Mouse (Mus musculus) hindbrain, postnatal 0 days (tissue): ENCODE results near the gene Prkag1. TPM values are rescaled to one million over a fixed set of nuclear protein-coding genes. Genes with fewer than 3 reads are reported as not detected.

Source experiments
- ATAC-seq: fragments of 200-750 bp; cut with Nextera tagmentation; 2 replicates; pipeline ENCODE4 v1.8.0; 2017; ENCODE audit warnings: mild to moderate bottlenecking, moderate TSS enrichment, moderate library complexity
- DNase-seq: peaks from one replicate; pipeline ENCODE4 v3.0.0-alpha.2; 2015; ENCODE audit warnings: low spot score
- H3K27ac ChIP-seq: fragments of 300-500 bp; sonication (generic); 2 replicates; pipeline ENCODE4 v1.5.1; 2014; ENCODE audit warnings: mild to moderate bottlenecking
- H3K27me3 ChIP-seq: fragments of 300-500 bp; sonication (generic); 2 replicates; pipeline ENCODE4 v1.6.1; 2014; ENCODE audit warnings: low read length, mixed read lengths; ENCODE audit not compliant: insufficient read depth
- H3K36me3 ChIP-seq: fragments of 300-500 bp; sonication (generic); 2 replicates; pipeline ENCODE4 v1.6.1; 2014; ENCODE audit warnings: low read length, mixed read lengths; ENCODE audit not compliant: insufficient read depth
- H3K4me1 ChIP-seq: fragments of 300-500 bp; sonication (generic); 2 replicates; pipeline ENCODE4 v1.6.1; 2014; ENCODE audit warnings: antibody characterized with exemption, low read length, mixed read lengths; ENCODE audit not compliant: insufficient read depth
- H3K4me2 ChIP-seq: fragments of 300-500 bp; sonication (generic); 2 replicates; pipeline ENCODE4 v1.6.1; 2014; ENCODE audit warnings: low read depth, mild to moderate bottlenecking, low read length, moderate library complexity, mixed read lengths
- H3K4me3 ChIP-seq: fragments of 300-500 bp; sonication (generic); 2 replicates; pipeline ENCODE4 v1.5.1; 2014; ENCODE audit warnings: low read length
- H3K9ac ChIP-seq: fragments of 300-500 bp; sonication (generic); replicated peaks from 2 replicates; pipeline ENCODE4 v1.6.1; 2014; ENCODE audit warnings: mild to moderate bottlenecking, low read length, moderate library complexity, mixed read lengths
- H3K9me3 ChIP-seq: fragments of 300-500 bp; sonication (generic); 2 replicates; pipeline ENCODE4 v1.6.1; 2016; ENCODE audit warnings: low read length, mixed read lengths
- CTCF ChIP-seq: IDR thresholded peaks from 2 replicates; pipeline ENCODE4 v1.5.1; 2016; ENCODE audit warnings: antibody characterized with exemption, control low read depth, low read depth
- WGBS: fragments of 180-500 bp; shearing (Covaris S2); extraction: QIAGEN DNeasy Blood & Tissue Kit; methylation state at CpG from one replicate; pipeline ENCODE4 v1.1.7; 2014; 5-methylcytosine and 5-hydroxymethylcytosine counted together
- polyA plus RNA-seq: library from polyadenylated mRNA; unstranded; fragments of >200 nt; fragmentation: Nextera tagmentation; extraction: Ambion mirVana; gene quantifications from 2 replicates; pipeline ENCODE4 v1.2.1, GENCODE M21; 2015
- total RNA-seq: library from RNA; depleted of rRNA; stranded (reverse); fragments of >200 nt; gene quantifications from 2 replicates; pipeline ENCODE4 v1.2.3, GENCODE M21; 2014

Prkag1 gene
- total and polyA plus RNA-seq, 2 experiments from 2014 or later, result 61.1 to 99.4 TPM

GRCm38 (mm10) chr15:98852733-98853132 lies 21.4 kb upstream of the Prkag1 start:
- Histone ChIP-seq H3K9me3 (no peaks in the 10 kb centered on the region), H3K27me3 (no peaks in the 10 kb centered on the region), H3K27ac (no peak overlapping the region), H3K4me1 (no peaks in the 10 kb centered on the region), H3K9ac (no peak overlapping the region), H3K36me3 (peaks cover 93% of the 10 kb centered on the region), H3K4me3 (no peak overlapping the region), H3K4me2 (no peak overlapping the region)
- DNase-seq (no peak), ATAC-seq (no peak)
- no peak for TF ChIP-seq CTCF
- WGBS, result 94% methylated on average over 9 of the region's 9 CpGs

GRCm38 (mm10) chr15:98852071-98852470 lies 20.8 kb upstream of the Prkag1 start:
- no peaks in the 10 kb centered on the region for H3K9me3 ChIP-seq
- no peak overlapping the region for H3K27ac ChIP-seq
- H3K9ac ChIP-seq, result no peak overlapping the region
- H3K4me3 ChIP-seq, result no peak overlapping the region
- H3K36me3 ChIP-seq, result peaks cover 93% of the 10 kb centered on the region
- no peaks in the 10 kb centered on the region for H3K4me1 ChIP-seq
- 96% methylated on average over 9 of the region's 9 CpGs for WGBS
- no peak overlapping the region for H3K4me2 ChIP-seq
- no peak for ATAC-seq
- H3K27me3 ChIP-seq, result no peaks in the 10 kb centered on the region
- no peak for TF ChIP-seq CTCF
- DNase-seq, result no peak

- H3K9ac ChIP-seq, result no peak overlapping the region
- H3K36me3 ChIP-seq, result peaks cover 93% of the 10 kb centered on the region
- H3K9me3 ChIP-seq, result no peaks in the 10 kb centered on the region
- H3K27me3 ChIP-seq, result no peaks in the 10 kb centered on the region
- DNase-seq, result no peak
- H3K4me1 ChIP-seq, result no peaks in the 10 kb centered on the region
- H3K27ac ChIP-seq, result no peak overlapping the region
- TF ChIP-seq CTCF, result no peak
- no peak overlapping the region for H3K4me2 ChIP-seq
- ATAC-seq, result no peak
- H3K4me3 ChIP-seq, result no peak overlapping the region
- WGBS, result 89% methylated on average over 21 of the region's 21 CpGs
Observed at GRCm38 (mm10) chr15:98851229-98851818, 20.0 kb upstream of the Prkag1 start.

GRCm38 (mm10) chr15:98850668-98851067 lies 19.3 kb upstream of the Prkag1 start:
- H3K36me3 ChIP-seq, result peaks cover 95% of the 10 kb centered on the region
- no peak overlapping the region for H3K9ac ChIP-seq
- H3K9me3 ChIP-seq, result no peaks in the 10 kb centered on the region
- H3K27me3 ChIP-seq, result no peaks in the 10 kb centered on the region
- no peaks in the 10 kb centered on the region for H3K4me1 ChIP-seq
- H3K4me3 ChIP-seq, result no peak overlapping the region
- DNase-seq, result no peak
- WGBS, result 89% methylated on average over 14 of the region's 14 CpGs
- no peak for TF ChIP-seq CTCF
- no peak for ATAC-seq
- H3K27ac ChIP-seq, result no peak overlapping the region
- H3K4me2 ChIP-seq, result no peak overlapping the region

- DNase-seq (no peak), ATAC-seq (no peak)
- Histone ChIP-seq H3K36me3 (peaks cover 95% of the 10 kb centered on the region), H3K4me1 (no peaks in the 10 kb centered on the region), H3K4me3 (no peak overlapping the region), H3K27me3 (no peaks in the 10 kb centered on the region), H3K9ac (no peak overlapping the region), H3K27ac (no peak overlapping the region), H3K4me2 (no peak overlapping the region), H3K9me3 (no peaks in the 10 kb centered on the region)
- 87% methylated on average over 16 of the region's 16 CpGs for WGBS
- no peak for TF ChIP-seq CTCF
Observed at GRCm38 (mm10) chr15:98849956-98850600, 18.8 kb upstream of the Prkag1 start.

GRCm38 (mm10) chr15:98849165-98849564 lies 17.8 kb upstream of the Prkag1 start:
- Histone ChIP-seq H3K4me2 (no peak overlapping the region), H3K4me3 (no peak overlapping the region), H3K36me3 (peaks cover 95% of the 10 kb centered on the region), H3K9ac (0 out of 2 replicates have a peak overlapping the region, but pooled peaks have one; percentile 21), H3K27me3 (no peaks in the 10 kb centered on the region), H3K9me3 (no peaks in the 10 kb centered on the region), H3K27ac (no peak overlapping the region), H3K4me1 (no peaks in the 10 kb centered on the region)
- TF ChIP-seq CTCF, result no peak
- DNase-seq (no peak), ATAC-seq (no peak)
- 94% methylated on average over 11 of the region's 11 CpGs for WGBS

GRCm38 (mm10) chr15:98846140-98846539 lies 14.8 kb upstream of the Prkag1 start:
- H3K27me3 ChIP-seq, result no peaks in the 10 kb centered on the region
- H3K9ac ChIP-seq, result no peak overlapping the region
- H3K4me1 ChIP-seq, result no peaks in the 10 kb centered on the region
- H3K4me3 ChIP-seq, result no peak overlapping the region
- H3K4me2 ChIP-seq, result no peak overlapping the region
- DNase-seq (no peak), ATAC-seq (no peak)
- no peak for TF ChIP-seq CTCF
- no peak overlapping the region for H3K27ac ChIP-seq
- 89% methylated on average over 8 of the region's 8 CpGs for WGBS
- H3K36me3 ChIP-seq, result peaks cover 94% of the 10 kb centered on the region
- no peaks in the 10 kb centered on the region for H3K9me3 ChIP-seq
